Mouse (Mus musculus): ENCODE measurements around the gene H2-Q10. TPM values are rescaled to one million over a fixed set of nuclear protein-coding genes. Genes with fewer than 3 reads are reported as not detected.

H2-Q10 gene
- polyA plus RNA-seq, 1 experiment, result 0.01 TPM

GRCm38 (mm10) chr17:35516652-35517500, 47.0 kb downstream of the H2-Q10 start, which contains the start of the genes Tcf19 and Cchcr1:
Tcf19 (minus strand) TSS chr17:35516824.
Cchcr1 (plus strand) TSS chr17:35517100.
- no peaks in the 10 kb centered on the region for H3K27me3 ChIP-seq (ENCODE audit: control insufficient read depth, insufficient read depth, insufficient read length)
- H3K79me2 ChIP-seq (ENCODE audit: control insufficient read depth, insufficient read depth), result peaks cover 33% of the 10 kb centered on the region
- peak within 1 kb of the TSS; percentile 76 for H3K4me3 ChIP-seq (ENCODE audit: insufficient read depth, poor library complexity, severe bottlenecking)
- peak within 1 kb of the TSS; percentile 66 for H3ac ChIP-seq (ENCODE audit: control insufficient read depth, insufficient read length, low read depth)
- H3K36me3 ChIP-seq (ENCODE audit: control insufficient read depth, insufficient read depth), result peaks cover 20% of the 10 kb centered on the region
- peaks cover 12% of the 10 kb centered on the region for H3K79me3 ChIP-seq (ENCODE audit: low read depth)
- TF ChIP-seq CEBPB (IDR thresholded peaks at IDR 0.05; ENCODE audit: low read depth) (no peak), CTCF (IDR thresholded peaks at IDR 0.05; ENCODE audit: control insufficient read depth, insufficient read depth, insufficient read length) (no peak)

- H3K79me3 ChIP-seq (ENCODE audit: low read depth), result peaks cover 12% of the 10 kb centered on the region
- H3K36me3 ChIP-seq (ENCODE audit: control insufficient read depth, insufficient read depth), result peaks cover 22% of the 10 kb centered on the region
- H3ac ChIP-seq (ENCODE audit: control insufficient read depth, insufficient read length, low read depth), result peak overlapping the region; percentile 65
- TF ChIP-seq MYOD1 (IDR thresholded peaks at IDR 0.05; ENCODE audit: control insufficient read depth, insufficient read length, low read depth), result no peak
- TF ChIP-seq FOSL1 (IDR thresholded peaks at IDR 0.05; ENCODE audit: insufficient read depth, low read length, poor library complexity, severe bottlenecking), result no peak
- no peak for TF ChIP-seq MAX (IDR thresholded peaks at IDR 0.05)
- TF ChIP-seq USF1 (IDR thresholded peaks at IDR 0.05; ENCODE audit: low read depth), result no peak
- TF ChIP-seq MYOG (IDR thresholded peaks at IDR 0.05; ENCODE audit: control insufficient read depth, extremely low read depth, insufficient read length), result no peak
- no peak for TF ChIP-seq CEBPB (IDR thresholded peaks at IDR 0.05; ENCODE audit: low read depth)
- TF ChIP-seq CTCF (IDR thresholded peaks at IDR 0.05; ENCODE audit: control insufficient read depth, insufficient read depth, insufficient read length), result no peak
- H3K27me3 ChIP-seq (ENCODE audit: control insufficient read depth, insufficient read depth, insufficient read length), result no peaks in the 10 kb centered on the region
- H3K79me2 ChIP-seq (ENCODE audit: control insufficient read depth, insufficient read depth), result peaks cover 33% of the 10 kb centered on the region
- peak overlapping the region; percentile 76 for H3K4me3 ChIP-seq (ENCODE audit: insufficient read depth, poor library complexity, severe bottlenecking)
Measured at GRCm38 (mm10) chr17:35517526-35517925, 47.6 kb downstream of the H2-Q10 start.

Other genes with a start within 250 kb of the H2-Q10 start
- not detected for gene Gm16181, start 249.3 kb upstream of the H2-Q10 start, polyA plus RNA-seq (2012; fragmentation: generic; extraction: Trizol)
- gene Atp6v1g2, start 236.4 kb upstream of the H2-Q10 start, polyA plus RNA-seq (2012; fragmentation: generic; extraction: Trizol), result 1.4 TPM
- gene Nfkbil1, start 234.3 kb upstream of the H2-Q10 start, polyA plus RNA-seq (2012; fragmentation: generic; extraction: Trizol), result 20.1 TPM
- 330 TPM for gene Ddx39b, start 228.3 kb upstream of the H2-Q10 start, polyA plus RNA-seq (2012; fragmentation: generic; extraction: Trizol)
- 23.5 TPM for gene H2-D1, start 207.4 kb upstream of the H2-Q10 start, polyA plus RNA-seq (2012; fragmentation: generic; extraction: Trizol)
- 3.3 TPM for gene H2-Q1, start 149.7 kb upstream of the H2-Q10 start, polyA plus RNA-seq (2012; fragmentation: generic; extraction: Trizol)
- gene H2-Q2, start 127.8 kb upstream of the H2-Q10 start, polyA plus RNA-seq (2012; fragmentation: generic; extraction: Trizol), result 0.11 TPM
- 3.5 TPM for gene H2-Q4, start 90.5 kb upstream of the H2-Q10 start, polyA plus RNA-seq (2012; fragmentation: generic; extraction: Trizol)
- not detected for gene H2-Q6, start 45.2 kb upstream of the H2-Q10 start, polyA plus RNA-seq (2012; fragmentation: generic; extraction: Trizol)
- gene H2-Q7, start 30.9 kb upstream of the H2-Q10 start, polyA plus RNA-seq (2012; fragmentation: generic; extraction: Trizol), result 0.14 TPM
- gene Pou5f1, start 35.9 kb downstream of the H2-Q10 start, polyA plus RNA-seq (2012; fragmentation: generic; extraction: Trizol), result not detected
- 46.7 TPM for gene Tcf19, start 46.7 kb downstream of the H2-Q10 start, polyA plus RNA-seq (2012; fragmentation: generic; extraction: Trizol)
- gene Cchcr1, start 47.0 kb downstream of the H2-Q10 start, polyA plus RNA-seq (2012; fragmentation: generic; extraction: Trizol), result 15.9 TPM
- gene Psors1c2, start 63.1 kb downstream of the H2-Q10 start, polyA plus RNA-seq (2012; fragmentation: generic; extraction: Trizol), result 0.08 TPM
- gene Cdsn, start 82.0 kb downstream of the H2-Q10 start, polyA plus RNA-seq (2012; fragmentation: generic; extraction: Trizol), result 2.0 TPM
- not detected for gene 2300002M23Rik, start 97.4 kb downstream of the H2-Q10 start, polyA plus RNA-seq (2012; fragmentation: generic; extraction: Trizol)
- gene Sfta2, start 131.5 kb downstream of the H2-Q10 start, polyA plus RNA-seq (2012; fragmentation: generic; extraction: Trizol), result not detected
- not detected for gene Gm9573, start 156.5 kb downstream of the H2-Q10 start, polyA plus RNA-seq (2012; fragmentation: generic; extraction: Trizol)
- gene Mucl3, start 173.6 kb downstream of the H2-Q10 start, polyA plus RNA-seq (2012; fragmentation: generic; extraction: Trizol), result 0.05 TPM
- 12.6 TPM for gene Vars2, start 197.5 kb downstream of the H2-Q10 start, polyA plus RNA-seq (2012; fragmentation: generic; extraction: Trizol)
- gene Gtf2h4, start 203.7 kb downstream of the H2-Q10 start, polyA plus RNA-seq (2012; fragmentation: generic; extraction: Trizol), result 40.6 TPM
- 56.6 TPM for gene Ddr1, start 234.5 kb downstream of the H2-Q10 start, polyA plus RNA-seq (2012; fragmentation: generic; extraction: Trizol)

All from C2C12 (cell line).